Mouse (Mus musculus) cerebellum, adult 11 months (tissue): ENCODE measurements around the gene Duoxa1.

ENCODE experiments used
- DNase-seq: peaks from one replicate; pipeline ENCODE4 v3.0.0; 2022

Gene Duoxa1

DNA sequence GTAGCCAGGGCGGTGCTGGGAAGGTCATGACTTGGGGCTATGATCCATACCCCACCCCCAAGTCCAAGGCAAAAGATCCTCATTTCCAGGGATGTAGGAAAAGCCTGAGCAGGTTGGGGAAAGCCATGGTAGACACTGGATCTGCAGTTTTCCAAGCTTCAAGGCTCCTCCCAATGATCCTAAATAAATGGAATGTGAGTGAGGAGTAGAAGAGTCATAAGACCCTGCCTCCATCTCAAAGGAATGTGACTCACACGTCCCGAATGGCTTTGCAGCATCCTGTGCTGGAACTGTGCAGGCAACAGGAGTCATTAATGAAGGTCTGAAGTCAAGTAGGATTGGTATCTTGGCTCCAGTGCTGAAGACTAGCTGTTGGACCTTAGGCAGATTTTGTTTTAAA is 14.5 kb upstream of the Duoxa1 start:
- DNase-seq = no peak

- no peak for DNase-seq
These were observed 11.8 kb upstream of the Duoxa1 start for GRCm38 (mm10) chr2:122325361-122325760.

- DNase-seq = no peak
These were observed 11.1 kb upstream of the Duoxa1 start for GRCm38 (mm10) chr2:122324586-122324985.

DNA sequence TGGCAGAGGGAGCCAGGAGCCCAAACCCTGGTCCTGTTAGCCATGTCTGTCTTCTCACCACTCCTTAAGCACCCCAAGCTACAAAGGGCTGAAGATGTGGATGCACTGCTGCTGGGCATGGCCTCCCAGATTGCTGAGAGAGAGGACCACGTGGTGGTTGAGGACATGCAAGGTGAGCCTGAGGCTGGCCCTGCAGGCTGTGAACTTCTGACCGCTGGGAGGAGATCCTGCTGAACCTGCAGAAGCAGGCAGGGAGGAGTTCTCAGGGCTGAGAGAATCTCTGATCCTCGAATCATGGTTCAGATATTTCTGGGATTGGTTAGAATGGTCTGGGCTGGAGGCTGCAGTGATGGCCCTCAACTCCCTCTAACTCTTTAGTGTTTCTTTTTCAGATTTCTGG is 10.4 kb upstream of the Duoxa1 start:
- DNase-seq = no peak

GRCm38 (mm10) chr2:122317384-122317783 is 3.9 kb upstream of the Duoxa1 start:
- no peak for DNase-seq

GRCm38 (mm10) chr2:122315372-122315771 is 1.8 kb upstream of the Duoxa1 start, which contains the start of gene Duox1:
Gene Duox1 (plus strand): TSS chr2:122315672.
- DNase-seq = no peak

- DNase-seq = peak; percentile 50
These were observed 660 bp downstream of the Duoxa1 start for GRCm38 (mm10) chr2:122312722-122313417.

- no peak for DNase-seq
These were observed 2.0 kb downstream of the Duoxa1 start for GRCm38 (mm10) chr2:122311561-122311960.

DNA sequence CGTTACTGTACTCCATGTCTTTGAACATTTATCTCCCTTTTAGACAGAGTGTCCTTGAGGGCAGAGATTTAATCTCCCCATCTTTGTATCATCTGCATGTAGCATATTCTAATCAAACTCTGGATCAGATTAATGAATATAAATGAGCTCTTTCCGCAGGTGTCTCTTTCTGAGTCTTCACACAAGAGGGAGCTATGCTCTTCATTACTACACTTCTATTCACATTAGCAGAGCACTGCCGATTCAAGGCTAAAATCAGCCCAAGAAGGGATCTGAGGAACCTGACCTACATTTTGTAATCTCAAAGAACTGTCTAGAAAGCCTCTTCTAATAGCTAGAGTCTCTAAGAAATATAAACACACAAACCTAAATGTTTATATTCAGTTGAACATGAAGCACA is 3.9 kb downstream of the Duoxa1 start:
- no peak for DNase-seq

DNA sequence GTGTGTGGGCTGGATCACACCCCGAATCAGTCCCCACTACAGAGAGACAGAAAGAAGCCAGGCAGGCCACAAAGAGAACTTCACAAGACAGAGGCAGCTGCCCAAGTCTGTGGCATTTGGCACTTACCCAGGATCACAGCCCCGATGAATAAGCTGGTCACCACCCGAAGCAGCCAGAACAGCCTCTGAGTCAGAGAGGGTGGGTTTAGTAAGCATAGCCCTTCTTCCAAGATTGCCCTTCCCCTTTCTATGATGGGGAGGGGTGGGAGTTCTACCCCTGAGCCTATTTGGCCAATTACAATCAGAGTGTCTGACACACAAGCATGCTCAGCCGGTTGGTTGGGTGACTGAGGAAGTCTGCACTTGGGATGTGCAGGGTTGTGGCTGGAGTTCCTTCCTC is 7.3 kb downstream of the Duoxa1 start:
- DNase-seq = no peak

- no peak for DNase-seq
These were observed 8.2 kb downstream of the Duoxa1 start for GRCm38 (mm10) chr2:122305097-122305892.

GRCm38 (mm10) chr2:122304544-122304943 is 9.0 kb downstream of the Duoxa1 start:
- no peak for DNase-seq

- peak; percentile 47 for DNase-seq
These were observed 10.8 kb downstream of the Duoxa1 start for GRCm38 (mm10) chr2:122302574-122303241.

GRCm38 (mm10) chr2:122301921-122302573 is 11.5 kb downstream of the Duoxa1 start:
- DNase-seq = no peak

- no peak for DNase-seq
These were observed 12.2 kb downstream of the Duoxa1 start for GRCm38 (mm10) chr2:122301081-122301920.

DNA sequence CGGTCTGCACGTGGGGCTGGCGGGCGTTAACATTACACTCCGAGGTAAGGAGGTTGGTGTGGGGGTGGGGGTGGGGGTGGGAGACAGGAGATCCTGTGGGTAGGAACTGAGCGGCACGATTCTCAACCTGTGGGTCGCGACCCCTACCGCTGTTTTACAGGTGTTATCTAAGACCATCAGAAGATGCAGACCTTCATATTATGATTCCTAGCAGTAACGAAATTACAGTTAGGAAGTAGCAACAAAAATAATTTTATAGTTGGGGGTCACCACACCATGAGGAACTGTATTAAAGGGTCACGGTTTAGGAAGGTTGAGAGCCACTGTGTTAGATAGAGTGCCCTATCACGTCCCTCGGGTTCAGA is 12.9 kb downstream of the Duoxa1 start:
- no peak for DNase-seq

- no peak for DNase-seq
These were observed 13.4 kb downstream of the Duoxa1 start for GRCm38 (mm10) chr2:122299911-122300655.

DNA sequence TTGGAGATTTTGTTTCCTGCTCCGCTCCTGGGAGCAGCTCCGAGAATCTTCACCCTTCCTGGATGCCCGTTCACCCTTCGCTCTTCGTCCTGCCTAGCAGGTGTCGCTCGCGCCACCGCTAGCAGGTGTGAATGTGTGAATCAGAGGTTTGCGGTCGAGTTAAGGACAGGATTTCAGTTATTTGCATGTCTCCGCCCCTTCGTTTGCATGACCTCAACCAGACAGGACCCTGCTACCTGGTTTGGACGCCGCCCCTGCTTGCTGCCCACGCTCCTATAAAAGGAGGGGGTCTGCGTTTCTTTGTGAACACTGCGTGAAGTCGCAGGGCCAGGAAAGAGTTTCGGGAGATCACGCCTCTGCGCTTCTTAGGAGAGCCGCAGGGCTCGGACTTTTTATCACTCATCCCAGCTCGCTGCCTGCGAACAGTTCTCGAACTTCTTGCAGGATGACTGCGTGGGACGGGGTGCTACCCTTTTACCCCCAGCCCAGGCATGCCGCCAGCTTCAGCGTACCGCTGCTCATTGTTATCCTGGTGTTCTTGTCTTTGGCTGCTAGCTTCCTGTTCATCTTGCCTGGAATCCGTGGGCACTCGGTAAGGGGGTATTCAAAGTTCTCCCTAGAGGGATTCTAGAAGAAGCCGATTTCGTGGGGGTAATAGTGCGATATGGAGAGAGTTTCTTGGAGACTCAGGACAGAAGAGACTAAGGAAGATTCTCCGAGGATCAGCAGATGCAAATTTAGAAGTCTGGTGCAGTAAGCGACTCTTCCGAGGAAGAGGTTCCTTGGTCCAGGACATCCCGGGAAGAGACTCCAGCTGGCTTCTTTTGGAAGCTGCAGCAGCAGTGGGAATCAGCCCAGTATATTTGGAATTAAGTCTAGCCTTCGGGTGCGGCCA is 14.7 kb downstream of the Duoxa1 start, which contains the start of gene Duoxa2:
Duoxa2 (plus strand) TSS at position 305 of the 895 bp plus-strand sequence.
- no peak for DNase-seq

DNA sequence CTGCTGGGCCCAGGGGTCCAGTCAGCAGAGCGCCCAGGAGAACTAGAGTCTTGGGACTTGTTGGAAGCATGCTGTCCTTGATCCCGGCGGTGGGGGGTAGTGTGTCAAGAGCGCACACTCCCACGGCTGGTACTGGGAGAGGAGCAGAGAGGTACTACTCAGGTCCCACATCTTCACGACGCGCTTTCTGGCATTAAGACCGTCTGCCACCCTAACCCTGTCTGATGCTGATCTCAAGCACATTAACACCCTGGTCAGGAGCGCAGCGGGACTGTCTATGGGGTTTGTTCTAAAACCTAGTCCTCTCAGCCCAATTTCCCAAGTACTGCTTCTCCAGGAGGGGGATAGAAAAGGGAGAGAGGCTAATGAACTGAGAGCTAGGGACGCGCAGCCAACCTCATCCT is 15.4 kb downstream of the Duoxa1 start, which contains the start of gene Duox2:
Duox2 (minus strand) TSS at position 354 of the 404 bp plus-strand sequence.
- DNase-seq = no peak
